Mouse (Mus musculus) left cerebral cortex, adult 11 months (tissue): ENCODE results near the gene Syna.

Source experiments
- DNase-seq: peaks from one replicate; pipeline ENCODE4 v3.0.0; 2022; ENCODE audit warnings: low spot score

The Syna gene

GRCm38 (mm10) chr5:134528488-134528887 is 31.5 kb downstream of the Syna start:
- no peak for DNase-seq

DNA sequence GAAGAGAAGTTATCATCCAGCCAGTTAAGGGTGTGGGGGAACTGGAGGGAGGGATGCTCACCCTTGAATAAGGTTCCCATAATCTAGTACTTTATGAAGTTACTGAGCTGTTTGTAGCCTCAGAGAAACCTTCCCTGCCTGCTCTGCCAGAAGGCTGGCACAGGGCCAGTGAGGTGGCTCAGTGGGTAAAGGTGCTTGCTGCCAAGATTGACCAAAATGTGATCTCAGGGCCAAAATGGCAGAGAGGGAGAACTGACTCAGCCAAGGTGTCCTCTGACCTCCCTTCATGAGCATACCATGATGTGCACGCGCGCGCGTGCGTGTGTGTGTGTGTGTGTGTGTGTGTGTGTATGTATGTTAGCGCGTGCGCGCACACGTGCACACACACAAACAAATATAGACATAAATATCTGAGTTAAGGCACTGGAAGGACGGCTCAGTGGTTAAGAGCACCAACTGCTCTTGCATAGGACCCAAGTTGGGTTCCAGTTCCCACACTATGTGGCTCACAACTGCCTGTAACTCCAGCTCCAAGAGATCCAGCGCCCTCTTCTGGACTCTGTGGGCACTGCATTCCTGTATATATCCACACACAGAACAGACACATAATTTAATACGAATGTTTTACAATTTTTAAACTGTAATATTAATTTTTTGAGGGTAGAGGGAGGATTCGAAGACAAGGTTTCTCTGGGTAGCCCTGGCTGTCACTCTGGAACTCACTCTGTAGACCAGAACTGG is 33.8 kb downstream of the Syna start:
- no peak for DNase-seq

DNA sequence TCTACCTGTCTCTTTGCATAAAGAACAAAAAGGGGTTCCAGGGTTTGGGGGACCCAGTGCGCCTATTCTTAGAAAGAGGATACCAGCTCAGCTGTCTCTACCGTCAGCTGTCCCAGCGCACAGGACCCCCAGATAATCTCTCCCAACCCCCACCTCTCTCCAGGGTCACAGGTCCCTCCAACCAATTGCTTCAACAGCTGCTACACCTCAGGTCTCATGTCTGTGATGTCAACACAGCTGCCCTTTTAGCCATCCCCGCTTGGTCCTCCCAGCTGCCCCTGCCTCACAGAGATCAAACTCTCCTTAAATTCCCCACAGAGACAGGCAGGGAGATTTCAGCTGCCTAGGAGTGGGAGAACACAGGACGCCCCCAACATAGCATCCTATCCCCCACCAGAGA is 36.2 kb downstream of the Syna start:
- DNase-seq: no peak

DNA sequence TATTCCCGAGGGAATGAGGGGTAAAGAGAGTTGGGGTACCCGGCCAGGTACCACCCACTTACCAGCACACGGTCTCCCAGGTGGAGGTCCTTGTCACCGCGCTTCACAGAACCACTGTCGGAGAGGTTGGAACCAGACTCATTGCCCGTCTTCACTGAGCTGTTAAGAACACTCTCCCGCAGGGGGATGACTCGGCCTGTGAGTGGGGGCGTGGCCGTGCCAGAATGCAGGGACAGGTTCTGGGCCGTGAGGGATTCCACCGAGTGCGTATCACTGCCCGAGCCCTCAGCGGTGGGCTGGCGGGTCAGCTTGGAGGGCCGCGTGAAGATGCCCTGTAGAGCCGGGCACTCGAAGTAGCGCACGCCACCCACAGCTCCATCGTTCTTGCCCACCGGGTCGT is 37.4 kb downstream of the Syna start:
- no peak for DNase-seq

- DNase-seq: no peak
Measured at GRCm38 (mm10) chr5:134521806-134522205, 38.2 kb downstream of the Syna start.

GRCm38 (mm10) chr5:134521131-134521530 is 38.8 kb downstream of the Syna start:
- no peak for DNase-seq

DNA sequence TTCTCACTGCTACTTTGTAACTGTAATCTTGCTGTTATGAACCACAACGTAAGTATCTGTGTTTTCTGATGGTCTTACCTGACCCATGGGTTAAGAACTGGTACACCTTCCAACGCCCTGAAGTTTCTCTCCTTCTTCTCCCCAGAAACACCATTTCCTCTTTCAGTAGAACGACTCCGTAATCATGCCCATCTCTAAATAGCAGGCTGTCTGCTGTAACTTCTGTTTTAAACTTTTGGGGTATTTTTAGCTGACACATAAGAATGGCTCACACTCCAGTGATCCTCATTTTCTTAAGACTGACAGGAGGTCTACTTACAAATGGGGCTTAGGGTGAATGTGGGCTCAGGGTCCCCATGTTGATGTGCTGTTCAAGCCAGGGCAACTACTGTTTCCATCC is 39.9 kb downstream of the Syna start:
- no peak for DNase-seq

DNA sequence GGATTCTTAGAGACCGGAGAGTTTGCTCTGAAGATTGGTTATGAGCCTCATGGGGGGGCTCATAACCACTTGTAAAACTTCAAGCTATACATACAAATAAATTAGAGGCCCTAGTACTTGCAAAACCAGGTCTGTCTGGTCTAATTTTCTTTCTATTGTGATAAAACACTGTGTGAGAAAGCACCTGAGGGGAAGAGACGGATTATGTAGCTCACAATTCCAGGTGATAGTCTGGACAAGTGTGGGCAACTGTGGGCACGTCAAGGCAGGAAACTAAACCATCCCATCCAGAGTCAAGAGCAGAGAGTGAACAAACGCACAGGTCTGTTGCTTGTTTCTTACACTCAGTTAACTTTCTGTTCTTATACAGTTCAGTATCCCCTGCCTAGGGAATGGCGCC is 40.5 kb downstream of the Syna start:
- no peak for DNase-seq

GRCm38 (mm10) chr5:134512086-134512485 is 47.9 kb downstream of the Syna start:
- peak; percentile 62 for DNase-seq

DNA sequence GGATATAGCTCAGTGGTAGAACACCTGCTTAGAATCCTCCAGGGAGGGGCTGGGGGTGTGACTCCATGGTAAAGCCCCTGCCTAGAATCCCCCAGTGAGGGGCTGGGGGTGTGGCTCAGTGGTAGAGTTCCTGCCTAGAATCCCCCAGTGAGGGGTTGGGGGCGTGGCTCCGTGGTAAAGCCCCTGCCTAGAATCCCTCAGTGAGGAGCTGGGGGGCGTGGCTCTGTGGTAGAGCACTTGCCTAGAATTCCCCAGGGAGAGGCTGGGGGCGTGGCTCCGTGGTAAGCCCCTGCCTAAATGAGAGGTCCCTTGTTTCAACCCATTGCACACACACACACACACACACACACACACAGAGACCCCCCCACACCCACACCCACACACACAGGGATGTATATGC is 49.7 kb downstream of the Syna start:
- no peak for DNase-seq

GRCm38 (mm10) chr5:134508965-134509364 is 51.0 kb downstream of the Syna start:
- DNase-seq: no peak
